Mouse (Mus musculus): ENCODE results near the gene Plekha1.

The Plekha1 gene

DNA sequence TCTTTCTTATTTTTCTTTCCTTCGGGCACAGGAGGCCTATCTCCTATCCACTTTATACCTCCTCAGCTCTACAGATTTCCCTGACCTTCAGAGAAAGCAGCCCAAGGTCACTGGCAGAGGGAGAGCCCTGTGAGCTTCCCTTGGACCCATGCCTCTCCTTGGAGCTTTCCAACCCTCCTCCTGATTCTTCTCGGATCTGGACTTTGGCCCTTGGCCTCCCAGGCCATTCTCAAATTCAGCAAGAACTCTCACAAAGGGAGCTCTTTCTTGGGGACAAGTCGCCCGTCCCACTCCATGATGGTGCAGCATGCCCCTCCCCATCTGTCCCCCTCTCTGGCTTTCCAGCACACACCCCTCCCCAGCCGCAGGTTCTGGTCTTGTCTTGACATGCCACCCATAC, 85.4 kb downstream of the Plekha1 start:
- no peak for DNase-seq (ENCODE audit: extremely low read depth, insufficient read length, low spot score)

DNA sequence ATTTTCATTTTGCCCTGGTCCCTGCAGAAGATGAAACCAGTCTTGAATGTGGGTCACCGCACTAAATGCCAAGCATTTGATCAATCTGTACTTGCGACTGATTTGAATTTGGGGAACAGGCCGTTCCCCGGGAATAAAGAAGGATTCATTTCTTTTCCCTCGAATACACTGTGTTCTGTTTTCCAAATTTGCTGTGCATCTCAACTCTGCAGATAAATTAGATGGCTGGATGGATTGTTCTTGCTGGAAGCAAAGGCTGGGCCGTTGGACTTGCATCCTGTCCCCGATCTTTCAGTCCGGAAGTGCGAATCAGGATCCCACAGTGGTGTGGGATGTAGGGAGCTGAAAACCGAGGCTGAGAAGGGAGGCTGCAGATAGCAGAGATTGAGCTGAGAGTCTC, 87.8 kb downstream of the Plekha1 start:
- DNase-seq (ENCODE audit: extremely low read depth, insufficient read length, low spot score), result no peak

DNA sequence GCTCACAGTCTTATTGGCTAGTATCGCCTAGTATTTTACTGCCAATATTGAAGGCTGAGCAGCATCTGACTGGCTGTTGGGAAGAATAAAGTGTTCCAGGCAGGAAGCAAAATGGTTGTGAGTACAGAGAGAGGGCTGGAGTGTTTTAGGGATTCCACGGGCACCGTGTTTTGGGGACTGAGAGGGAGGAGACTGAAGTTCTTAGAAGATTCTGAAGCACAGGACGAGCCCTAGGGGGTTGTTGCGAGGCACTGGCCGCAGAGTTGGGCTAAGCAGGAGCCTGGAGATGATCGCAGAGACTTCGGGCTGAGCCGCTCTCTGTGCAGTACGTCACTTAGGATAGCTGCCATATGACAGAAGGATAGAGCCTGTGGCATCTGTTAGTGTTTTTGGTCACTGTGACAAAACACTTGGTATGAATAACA, 88.6 kb downstream of the Plekha1 start:
- DNase-seq (ENCODE audit: extremely low read depth, insufficient read length, low spot score), result no peak

DNA sequence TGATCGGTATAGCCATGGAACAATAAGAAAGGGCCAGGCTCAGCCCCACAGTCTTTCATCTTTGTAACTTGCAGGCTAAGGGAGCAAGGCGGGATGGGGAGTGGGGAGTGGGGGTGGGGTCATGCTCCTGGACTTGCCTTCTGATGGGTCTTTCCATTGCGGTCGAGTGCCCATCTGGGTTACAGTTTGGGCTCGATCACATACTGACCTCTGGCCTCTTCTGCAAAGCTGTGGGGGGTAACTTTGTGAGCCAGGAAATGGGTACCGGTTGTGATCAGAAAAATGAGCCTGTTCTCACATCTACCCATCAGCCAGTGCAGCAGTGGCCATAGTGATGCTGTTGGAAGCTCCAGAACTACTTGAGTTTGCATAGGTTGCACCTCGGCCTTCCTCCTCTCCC, 93.0 kb downstream of the Plekha1 start:
- DNase-seq (ENCODE audit: extremely low read depth, insufficient read length, low spot score), result no peak

DNA sequence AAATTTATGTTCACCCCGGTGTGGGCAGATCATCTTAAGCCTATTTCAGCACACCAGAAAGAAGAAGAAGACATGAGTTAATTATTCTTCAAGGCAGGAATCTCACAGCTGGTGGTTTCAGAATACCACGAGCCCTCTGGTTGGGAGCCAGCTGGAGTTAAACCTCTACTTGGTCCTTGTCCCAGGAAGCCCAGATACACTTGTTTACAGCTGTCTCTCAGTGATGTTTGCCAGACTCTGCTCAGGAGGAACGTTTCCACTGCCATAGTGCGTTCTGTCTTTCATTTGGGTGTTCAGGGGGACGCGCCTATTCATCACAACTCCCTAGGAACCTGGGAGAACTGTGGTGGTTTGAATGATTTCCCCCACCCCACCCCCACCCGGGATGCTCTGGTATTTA, 94.3 kb downstream of the Plekha1 start:
- DNase-seq (ENCODE audit: extremely low read depth, insufficient read length, low spot score), result no peak

DNA sequence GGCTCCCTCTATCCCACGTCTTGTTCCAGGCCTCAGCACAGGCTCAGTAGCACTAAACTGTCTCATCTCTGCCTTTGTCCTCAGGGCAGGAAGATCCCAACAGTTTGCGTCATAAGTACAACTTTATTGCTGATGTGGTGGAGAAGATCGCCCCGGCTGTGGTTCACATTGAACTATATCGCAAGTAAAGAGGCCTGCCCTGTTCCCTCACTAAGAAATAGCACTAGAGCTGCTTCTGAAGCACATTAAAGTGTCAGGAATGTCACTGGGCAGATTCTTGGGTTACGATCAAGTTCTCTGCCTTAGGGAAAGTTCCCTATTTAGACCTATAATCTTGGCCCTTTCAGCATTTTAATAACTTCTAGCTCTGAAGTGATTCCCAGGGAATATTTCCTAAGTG, 95.9 kb downstream of the Plekha1 start:
- no peak for DNase-seq (ENCODE audit: extremely low read depth, insufficient read length, low spot score)

Data from 3134 (cell line).